Mouse (Mus musculus): ENCODE data around the gene Siah1b. TPM values are rescaled to one million over a fixed set of nuclear protein-coding genes. Genes with fewer than 3 reads are reported as not detected.
A peak's percentile ranks its signal among the peaks of the same experiment; 100 is the strongest.

Gene Siah1b
- polyA plus RNA-seq (2016; fragmentation: Nextera tagmentation; extraction: Ambion mirVana): 25.5 and 31.9 TPM in 2 replicates

DNA sequence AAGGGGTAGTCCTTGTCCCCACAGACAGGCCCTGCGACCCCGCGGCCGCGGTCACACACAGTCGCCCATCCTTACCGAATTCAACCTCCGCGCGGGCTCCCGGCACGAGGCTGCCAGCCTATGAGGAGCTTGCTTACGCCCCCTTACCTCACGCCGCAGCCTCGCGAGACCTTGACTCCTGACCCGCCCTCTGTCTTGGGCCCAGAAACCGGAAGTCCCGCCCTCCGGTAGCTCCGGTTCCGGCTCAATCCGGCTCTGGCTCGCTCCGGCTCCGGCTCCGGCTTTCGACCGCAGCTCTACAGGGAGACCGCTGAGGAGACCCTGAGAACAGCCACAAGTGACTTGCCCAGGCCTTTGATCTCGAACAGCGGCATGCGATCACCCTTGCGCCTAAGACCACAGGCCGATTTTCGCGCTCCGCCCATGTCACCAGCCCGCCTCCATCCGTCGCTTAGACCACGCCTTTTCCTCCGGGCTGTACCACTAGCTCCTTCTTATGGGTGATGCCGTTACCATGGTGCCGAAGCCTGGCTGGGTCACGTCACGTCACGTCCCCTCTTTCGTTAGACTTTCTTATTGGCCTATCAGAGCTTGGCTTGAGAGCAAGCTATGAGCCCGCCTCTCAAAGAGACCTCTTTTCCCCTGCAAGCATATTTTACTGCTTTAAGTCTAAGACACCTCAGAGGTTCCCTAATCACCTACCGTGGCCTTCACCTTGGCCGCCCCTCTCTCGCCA is at the start of gene Siah1b:
Gene Siah1b (minus strand): TSS at position 454 of the 736 bp plus-strand sequence.
- WGBS: 17% methylated on average over 54 of the region's 54 CpGs
- no peaks in the 10 kb centered on the region for H3K9me3 ChIP-seq
- peak; percentile 97 for DNase-seq (ENCODE audit: low spot score)
- H3K36me3 ChIP-seq: peaks cover 11% of the 10 kb centered on the region; the same call in 1 of the 2 replicates
- H3K27me3 ChIP-seq (ENCODE audit: insufficient read depth, poor library complexity, severe bottlenecking): no peaks in the 10 kb centered on the region
- H3K27ac ChIP-seq: peak within 1 kb of the TSS; percentile 94
- H3K4me1 ChIP-seq: no peaks in the 10 kb centered on the region
- peak within 1 kb of the TSS; percentile 67 for H3K4me3 ChIP-seq

DNA sequence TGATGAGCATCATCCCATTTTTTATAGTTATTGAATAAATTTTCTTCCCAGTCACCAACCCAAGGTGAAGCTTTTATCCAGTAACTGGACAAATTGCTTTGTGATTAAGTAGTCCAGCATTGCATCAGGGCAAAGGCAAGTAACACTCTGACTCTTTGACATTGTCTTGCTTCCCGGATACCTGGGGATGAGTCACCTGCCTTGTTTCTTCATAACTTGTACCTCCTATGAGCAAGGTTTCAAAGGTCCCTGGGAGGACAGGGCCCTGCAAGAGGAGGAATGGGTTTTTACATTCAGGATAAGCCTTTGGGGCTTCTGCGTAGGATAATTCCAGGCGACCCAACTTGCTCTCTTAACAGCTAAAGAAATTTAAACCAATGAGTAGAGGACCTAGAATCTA is 47.6 kb upstream of the Siah1b start:
- no peak overlapping the region for H3K27ac ChIP-seq
- H3K27me3 ChIP-seq (ENCODE audit: insufficient read depth, poor library complexity, severe bottlenecking): no peaks in the 10 kb centered on the region
- DNase-seq (ENCODE audit: low spot score): no peak
- H3K9me3 ChIP-seq: no peaks in the 10 kb centered on the region
- no peak overlapping the region for H3K4me3 ChIP-seq
- no peaks in the 10 kb centered on the region for H3K4me1 ChIP-seq
- no peaks in the 10 kb centered on the region for H3K36me3 ChIP-seq
- WGBS: 89% methylated on average over 3 of the region's 3 CpGs

DNA sequence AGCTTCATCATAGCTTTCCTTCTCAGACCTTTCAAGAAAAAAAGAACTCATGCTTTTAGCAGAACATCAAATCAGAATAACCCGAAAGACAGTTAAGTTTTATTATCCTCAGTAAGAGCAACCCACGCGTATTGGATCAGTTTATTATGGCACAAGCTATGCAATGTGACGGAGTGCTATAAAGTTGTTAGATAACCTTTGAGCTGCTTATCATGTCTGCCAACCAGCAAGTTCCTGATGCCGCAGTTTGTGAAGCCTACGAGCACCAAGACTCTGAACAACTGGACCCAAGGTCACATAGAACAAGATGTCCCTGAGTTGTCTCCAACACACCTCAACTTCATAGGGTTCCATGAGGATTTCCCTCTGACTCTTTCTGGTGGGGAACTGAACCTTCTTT is 37.5 kb upstream of the Siah1b start:
- H3K27ac ChIP-seq: no peak overlapping the region
- no peaks in the 10 kb centered on the region for H3K9me3 ChIP-seq
- WGBS: 78% methylated on average over 6 of the region's 6 CpGs
- no peak overlapping the region for H3K4me3 ChIP-seq
- H3K36me3 ChIP-seq: no peaks in the 10 kb centered on the region
- H3K4me1 ChIP-seq: no peaks in the 10 kb centered on the region
- no peaks in the 10 kb centered on the region; the same call in 1 of the 2 replicates for H3K27me3 ChIP-seq (ENCODE audit: insufficient read depth, poor library complexity, severe bottlenecking)
- no peak for DNase-seq (ENCODE audit: low spot score)

DNA sequence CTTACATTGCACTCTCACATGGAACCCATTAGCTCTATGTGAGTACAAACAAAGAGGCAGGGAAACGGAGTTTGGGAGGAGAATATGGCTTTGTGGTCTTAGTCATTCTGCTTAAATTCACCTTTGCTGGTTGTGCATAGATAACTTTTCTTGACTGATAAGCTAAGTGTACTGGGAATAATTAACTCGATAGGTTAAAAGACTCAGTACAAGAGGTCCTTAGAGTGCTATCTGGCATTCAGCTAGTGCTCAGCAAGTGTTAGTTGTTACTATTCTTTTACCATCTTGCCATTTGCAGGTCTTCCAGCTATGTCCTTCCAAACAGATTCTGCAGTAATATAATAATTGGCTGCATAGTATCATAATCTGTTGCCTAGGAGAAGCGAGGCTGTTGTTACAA is 34.9 kb upstream of the Siah1b start:
- Histone ChIP-seq H3K27ac (no peak overlapping the region), H3K4me3 (no peak overlapping the region), H3K9me3 (no peaks in the 10 kb centered on the region), H3K4me1 (no peaks in the 10 kb centered on the region), H3K27me3 (ENCODE audit: insufficient read depth, poor library complexity, severe bottlenecking) (no peaks in the 10 kb centered on the region; the same call in 1 of the 2 replicates), H3K36me3 (no peaks in the 10 kb centered on the region)
- no peak for DNase-seq (ENCODE audit: low spot score)
- WGBS: 69% methylated on average over 3 of the region's 3 CpGs

DNA sequence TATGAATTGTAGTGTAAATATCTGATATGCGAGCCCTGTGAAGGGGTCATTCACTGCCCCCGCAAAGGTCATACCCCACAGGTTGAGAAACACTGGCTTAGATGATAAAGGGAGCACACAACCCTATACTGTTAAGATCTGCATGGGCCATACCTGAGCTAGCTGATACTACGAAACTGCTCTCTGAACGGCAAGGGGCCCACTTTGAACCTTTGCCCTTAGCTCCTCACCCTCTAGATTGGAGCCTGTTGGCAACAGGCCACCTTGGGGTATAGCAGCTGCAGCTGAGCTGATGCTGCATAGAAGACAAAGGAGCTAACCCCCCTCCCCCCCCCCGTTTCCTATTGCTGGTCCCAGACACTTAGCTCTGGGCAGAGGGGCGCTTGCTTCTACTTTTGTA is 26.4 kb upstream of the Siah1b start:
- DNase-seq (ENCODE audit: low spot score): no peak
- Histone ChIP-seq H3K36me3 (no peaks in the 10 kb centered on the region), H3K27ac (no peak overlapping the region), H3K4me3 (no peak overlapping the region), H3K9me3 (no peaks in the 10 kb centered on the region), H3K27me3 (ENCODE audit: insufficient read depth, poor library complexity, severe bottlenecking) (peaks cover 10% of the 10 kb centered on the region; the same call in 1 of the 2 replicates), H3K4me1 (no peaks in the 10 kb centered on the region)
- 63% methylated on average over 6 of the region's 6 CpGs for WGBS

DNA sequence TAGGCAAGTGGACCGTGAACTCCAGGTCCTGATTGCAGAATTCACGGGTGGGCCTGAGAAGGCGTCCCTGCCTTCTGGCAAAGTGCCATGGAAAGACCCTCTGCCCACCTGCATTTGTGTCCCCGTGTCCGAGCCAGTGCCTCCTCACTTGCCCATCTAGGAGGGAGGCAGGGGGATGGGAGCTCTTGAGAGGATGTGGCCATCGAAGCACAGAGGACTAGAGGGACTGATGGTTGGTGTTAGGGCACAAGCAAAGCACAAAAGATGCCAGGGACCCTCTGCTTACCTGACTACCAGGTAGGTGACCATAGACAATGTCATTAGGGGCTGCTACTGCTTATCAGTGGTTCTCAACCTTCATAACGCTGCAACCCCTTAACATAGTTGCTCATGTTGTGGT is 25.9 kb upstream of the Siah1b start:
- Histone ChIP-seq H3K4me3 (no peak overlapping the region), H3K36me3 (no peaks in the 10 kb centered on the region), H3K9me3 (no peaks in the 10 kb centered on the region), H3K27ac (no peak overlapping the region), H3K4me1 (no peaks in the 10 kb centered on the region), H3K27me3 (ENCODE audit: insufficient read depth, poor library complexity, severe bottlenecking) (peaks cover 10% of the 10 kb centered on the region; the same call in 1 of the 2 replicates)
- 78% methylated on average over 7 of the region's 7 CpGs for WGBS
- DNase-seq (ENCODE audit: low spot score): no peak

DNA sequence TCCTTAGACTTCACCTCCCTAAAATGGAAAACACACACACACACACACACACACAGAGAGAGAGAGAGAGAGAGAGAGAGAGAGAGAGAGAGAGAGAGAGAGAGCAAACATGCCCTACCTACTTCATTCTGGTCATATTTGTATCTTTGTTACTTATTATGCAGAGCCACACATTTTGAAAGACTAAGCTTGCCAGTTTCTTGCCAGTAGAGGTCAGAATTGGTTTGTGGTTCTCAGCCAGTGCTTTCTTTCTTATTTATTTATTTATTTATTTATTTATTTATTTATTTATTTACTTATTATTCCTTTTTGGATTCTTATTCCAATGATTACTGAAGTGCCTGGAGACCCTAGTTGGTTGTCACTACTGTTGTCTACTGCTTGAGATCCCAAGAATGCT is 25.2 kb upstream of the Siah1b start:
- no peak for DNase-seq (ENCODE audit: low spot score)
- Histone ChIP-seq H3K4me1 (no peaks in the 10 kb centered on the region), H3K9me3 (no peaks in the 10 kb centered on the region), H3K4me3 (no peak overlapping the region), H3K27me3 (ENCODE audit: insufficient read depth, poor library complexity, severe bottlenecking) (peaks cover 10% of the 10 kb centered on the region; the same call in 1 of the 2 replicates), H3K36me3 (no peaks in the 10 kb centered on the region), H3K27ac (no peak overlapping the region)

DNA sequence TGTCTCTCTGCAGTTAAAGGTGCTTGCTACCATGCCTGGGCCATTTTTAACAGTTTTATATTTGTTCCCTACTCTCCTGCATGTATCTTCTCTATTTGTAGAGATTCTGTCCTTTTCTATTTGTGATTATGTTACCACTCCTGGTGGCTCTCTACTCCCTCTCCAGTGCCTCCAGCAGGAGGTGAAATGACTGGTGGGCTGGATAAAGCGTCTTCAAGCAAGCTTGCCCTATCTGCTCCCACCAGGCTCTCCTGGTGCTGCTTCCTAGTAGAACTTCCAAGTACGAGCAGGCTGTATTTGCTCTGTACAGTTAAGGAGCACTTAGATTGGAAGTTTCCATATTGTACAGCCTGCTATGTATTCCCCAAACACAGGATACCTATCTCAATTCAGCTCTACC is 19.5 kb upstream of the Siah1b start:
- H3K9me3 ChIP-seq: no peaks in the 10 kb centered on the region
- no peak for DNase-seq (ENCODE audit: low spot score)
- peaks cover 14% of the 10 kb centered on the region; the same call in 1 of the 2 replicates for H3K27me3 ChIP-seq (ENCODE audit: insufficient read depth, poor library complexity, severe bottlenecking)
- H3K4me3 ChIP-seq: no peak overlapping the region
- no peaks in the 10 kb centered on the region for H3K36me3 ChIP-seq
- 75% methylated on average over 2 of the region's 2 CpGs for WGBS
- H3K4me1 ChIP-seq: 0 out of 2 replicates have a peak, but pooled peaks cover 3% of the 10 kb centered on the region
- H3K27ac ChIP-seq: no peak overlapping the region

DNA sequence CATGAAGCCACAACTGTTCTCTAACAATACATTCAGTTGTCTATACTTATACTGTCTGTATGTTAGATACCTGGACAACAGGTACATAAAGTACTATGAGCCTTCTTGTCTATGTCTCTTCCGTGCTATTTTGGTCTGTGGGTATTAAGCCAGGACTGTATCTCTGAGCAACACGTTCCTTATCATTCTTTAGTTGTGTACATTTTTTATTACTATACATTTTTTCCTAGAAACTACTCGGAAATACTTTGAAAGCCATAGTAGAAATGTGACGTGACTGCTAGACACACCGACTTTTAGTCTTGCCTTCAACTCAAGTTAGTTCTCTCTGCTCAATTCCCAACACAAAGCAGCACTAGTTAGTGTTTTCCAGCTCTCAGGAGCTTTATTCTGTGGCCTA is 17.1 kb upstream of the Siah1b start:
- Histone ChIP-seq H3K36me3 (no peaks in the 10 kb centered on the region), H3K4me3 (no peak overlapping the region), H3K27ac (no peak overlapping the region), H3K27me3 (ENCODE audit: insufficient read depth, poor library complexity, severe bottlenecking) (peaks cover 30% of the 10 kb centered on the region; the same call in 1 of the 2 replicates), H3K9me3 (no peaks in the 10 kb centered on the region), H3K4me1 (0 out of 2 replicates have a peak, but pooled peaks cover 3% of the 10 kb centered on the region)
- WGBS: 76% methylated on average over 5 of the region's 5 CpGs
- DNase-seq (ENCODE audit: low spot score): no peak

DNA sequence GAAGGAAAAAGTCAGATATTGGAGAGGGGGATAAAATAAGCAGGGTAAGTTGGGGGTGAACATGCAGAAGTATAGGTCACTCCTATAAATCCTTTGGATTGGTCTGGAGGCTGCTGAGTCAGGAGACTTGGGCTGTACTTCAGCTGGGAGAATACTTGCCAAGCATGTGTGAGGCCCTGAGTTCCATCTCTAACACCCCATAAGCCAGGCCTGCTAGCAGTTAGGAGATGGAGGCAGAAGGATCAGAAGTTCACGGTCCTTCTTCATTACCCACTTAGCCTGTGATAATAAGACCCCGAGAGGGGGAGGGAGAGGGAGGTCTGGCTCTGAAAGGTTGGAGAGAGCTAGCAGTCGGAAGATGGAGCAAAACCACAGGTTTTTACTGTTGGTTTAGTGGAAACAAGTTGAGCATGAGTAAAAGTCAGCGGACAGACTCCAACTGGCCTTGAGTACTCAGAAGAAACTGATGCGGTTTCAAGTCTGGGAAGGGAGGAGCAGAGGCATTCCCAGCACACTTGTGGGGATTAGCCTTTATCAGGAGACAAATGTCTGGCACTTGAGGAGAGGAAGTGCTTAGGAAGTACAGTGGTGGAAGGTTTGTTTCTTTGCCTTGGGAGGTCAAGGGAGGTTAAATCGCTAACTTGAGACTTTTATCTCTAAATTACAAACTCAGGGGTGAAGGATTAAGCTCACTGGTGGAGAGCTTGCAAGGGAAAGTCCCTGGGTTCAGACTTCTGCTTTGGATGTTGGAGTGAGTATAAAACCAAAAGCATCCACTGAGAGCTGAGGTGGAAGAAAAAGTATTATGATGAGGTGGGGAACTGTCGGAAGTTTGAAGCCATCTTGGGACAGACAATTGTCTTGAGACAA is 16.2 kb upstream of the Siah1b start:
- no peaks in the 10 kb centered on the region for H3K36me3 ChIP-seq
- 36% methylated on average over 7 of the region's 7 CpGs for WGBS
- H3K9me3 ChIP-seq: no peaks in the 10 kb centered on the region
- H3K4me1 ChIP-seq: 0 out of 2 replicates have a peak, but pooled peaks cover 3% of the 10 kb centered on the region
- DNase-seq (ENCODE audit: low spot score): no peak
- H3K27ac ChIP-seq: no peak overlapping the region
- H3K27me3 ChIP-seq (ENCODE audit: insufficient read depth, poor library complexity, severe bottlenecking): peaks cover 30% of the 10 kb centered on the region; the same call in 1 of the 2 replicates
- no peak overlapping the region for H3K4me3 ChIP-seq

DNA sequence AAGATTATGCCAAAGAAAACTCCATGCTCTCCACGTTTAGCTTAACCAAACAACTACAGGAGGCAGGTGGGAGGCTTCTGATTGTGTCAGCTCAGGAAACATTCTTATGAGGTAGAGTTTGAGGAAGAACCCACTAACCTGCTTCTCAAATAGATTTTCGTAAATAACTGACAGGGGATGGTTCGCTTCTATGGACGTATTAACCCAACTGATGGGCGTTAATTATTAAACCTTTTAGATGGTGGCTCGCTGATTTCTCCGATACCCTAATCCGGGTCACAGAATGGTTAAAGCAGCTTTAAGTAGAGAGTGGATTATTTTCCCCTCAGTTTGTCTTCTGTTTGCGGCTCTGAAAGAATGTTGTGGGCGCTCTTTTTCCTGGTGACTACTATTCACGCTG is 13.6 kb upstream of the Siah1b start:
- no peak overlapping the region for H3K27ac ChIP-seq
- no peaks in the 10 kb centered on the region for H3K36me3 ChIP-seq
- DNase-seq (ENCODE audit: low spot score): no peak
- H3K4me1 ChIP-seq: 0 out of 2 replicates have a peak, but pooled peaks cover 3% of the 10 kb centered on the region
- no peaks in the 10 kb centered on the region for H3K9me3 ChIP-seq
- H3K4me3 ChIP-seq: no peak overlapping the region
- WGBS: 76% methylated on average over 11 of the region's 11 CpGs
- peaks cover 30% of the 10 kb centered on the region; the same call in 1 of the 2 replicates for H3K27me3 ChIP-seq (ENCODE audit: insufficient read depth, poor library complexity, severe bottlenecking)

DNA sequence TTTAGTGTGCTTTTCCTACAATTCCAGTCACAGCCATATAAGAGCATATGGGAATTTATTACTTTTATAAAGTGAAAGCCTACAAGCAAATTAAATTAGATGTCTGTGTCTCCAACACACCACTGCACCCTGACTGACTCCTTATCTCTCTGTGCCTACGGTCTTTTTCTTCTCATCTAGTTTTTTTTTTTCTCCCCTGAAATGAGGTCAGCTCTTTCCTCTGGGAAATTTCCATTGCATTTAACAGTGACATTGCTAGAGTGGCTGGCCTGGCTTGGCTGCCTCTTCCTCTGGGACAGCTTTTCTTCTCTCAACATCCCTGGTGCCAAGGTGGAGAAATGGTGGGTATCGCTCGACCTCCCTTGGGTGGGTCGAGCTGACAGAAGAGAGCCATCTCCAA is 12.3 kb upstream of the Siah1b start, which contains the start of gene Cltrn:
Gene Cltrn (plus strand): TSS at position 249 of the 400 bp plus-strand sequence.
- no peak within 1 kb of the TSS for H3K27ac ChIP-seq
- no peak within 1 kb of the TSS for H3K4me3 ChIP-seq
- 0 out of 2 replicates have a peak, but pooled peaks cover 3% of the 10 kb centered on the region for H3K4me1 ChIP-seq
- H3K9me3 ChIP-seq: no peaks in the 10 kb centered on the region
- DNase-seq (ENCODE audit: low spot score): no peak
- peaks cover 30% of the 10 kb centered on the region; the same call in 1 of the 2 replicates for H3K27me3 ChIP-seq (ENCODE audit: insufficient read depth, poor library complexity, severe bottlenecking)
- 59% methylated on average over 4 of the region's 4 CpGs for WGBS
- no peaks in the 10 kb centered on the region for H3K36me3 ChIP-seq

DNA sequence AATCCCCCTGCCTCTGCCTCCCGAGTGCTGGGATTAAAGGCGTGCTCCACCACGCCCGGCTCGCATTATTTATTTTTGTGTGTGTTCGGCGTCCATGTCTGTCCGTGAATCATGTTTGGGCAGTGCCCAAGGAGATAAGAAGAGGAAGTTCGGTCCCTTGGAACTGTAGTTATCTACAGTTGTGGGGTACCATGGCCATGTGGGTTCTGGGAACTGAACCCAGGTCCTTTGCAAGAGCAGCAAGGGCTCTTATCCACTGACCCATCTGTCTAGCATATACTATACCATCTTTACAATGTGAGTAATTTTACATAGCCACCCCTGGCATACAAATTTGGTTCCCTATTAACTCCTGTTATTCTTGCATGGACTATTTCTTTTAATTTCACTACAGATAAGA is 5.7 kb upstream of the Siah1b start:
- Histone ChIP-seq H3K4me1 (no peaks in the 10 kb centered on the region), H3K27ac (no peak overlapping the region), H3K4me3 (no peak overlapping the region), H3K27me3 (ENCODE audit: insufficient read depth, poor library complexity, severe bottlenecking) (no peaks in the 10 kb centered on the region), H3K36me3 (no peaks in the 10 kb centered on the region), H3K9me3 (no peaks in the 10 kb centered on the region)
- no peak for DNase-seq (ENCODE audit: low spot score)
- WGBS: 91% methylated on average over 9 of the region's 9 CpGs

Data from heart, embryonic 10.5 days (tissue).